Mouse (Mus musculus) cerebellum, adult 2 months (tissue): ENCODE results near the gene Galns.

Source experiments
- CTCF ChIP-seq: fragments of 200-500 bp; IDR thresholded peaks from 2 replicates; pipeline ENCODE4 v1.5.1; 2011; ENCODE audit warnings: low read depth, mild to moderate bottlenecking, control low read depth, low read length, moderate library complexity, borderline replicate concordance; ENCODE audit not compliant: insufficient read depth
- POLR2A ChIP-seq: fragments of 200-500 bp; IDR thresholded peaks from 2 replicates; pipeline ENCODE4 v1.6.1; 2011; ENCODE audit warnings: low read length, control low read depth, borderline replicate concordance; ENCODE audit not compliant: insufficient read depth

GRCm38 (mm10) chr8:122580926-122581325 is 30.3 kb downstream of the Galns start:
- TF ChIP-seq POLR2A (no peak), CTCF (no peak)
